In the genomic region with DNA sequence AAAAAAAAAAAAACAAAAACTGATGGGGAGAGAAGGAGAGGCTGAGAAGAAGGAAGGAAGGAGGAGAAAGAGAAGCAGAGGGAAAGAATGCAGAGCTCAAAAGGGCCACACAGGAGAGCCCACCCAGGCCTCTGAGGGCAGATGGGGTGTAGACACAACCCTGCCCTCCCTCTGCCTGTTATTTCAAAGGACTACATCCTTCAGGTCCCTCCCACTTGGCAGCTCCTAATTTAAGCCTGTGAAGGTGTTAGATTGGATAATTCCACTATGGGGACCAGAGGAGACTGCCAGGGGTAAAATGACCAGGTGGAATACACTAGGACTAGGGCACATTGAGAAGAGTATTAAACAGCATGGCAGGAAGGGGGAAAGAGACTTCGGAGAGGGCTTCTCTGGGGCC, we compare ENCODE assay signal across 7 mouse cellular contexts. TPM values are rescaled to one million over a fixed set of nuclear protein-coding genes. Genes with fewer than 3 reads are reported as not detected.
DNase-seq lines count a peak whose midpoint lies in the region; ATAC-seq and TF ChIP-seq lines count a peak whose summit lies in the region.

No protein-coding gene starts in this region.

- H3K27me3 ChIP-seq in lung, embryonic 14.5 days (ENCODE audit: insufficient read depth, low read length), result no peaks in the 10 kb centered on the region
- no peaks in the 10 kb centered on the region for H3K27me3 ChIP-seq in forebrain, embryonic 13.5 days
- no peaks in the 10 kb centered on the region for H3K27me3 ChIP-seq in intestine, embryonic 14.5 days (replicated peaks; ENCODE audit: control insufficient read depth, insufficient read depth, low read length)
- H3K27me3 ChIP-seq in neural tube, embryonic 15.5 days (replicated peaks), result no peaks in the 10 kb centered on the region

- no peak for TF ChIP-seq CTCF in lung, embryonic 14.5 days (IDR thresholded peaks at IDR 0.05; ENCODE audit: low read depth)

- peak overlapping the region; percentile 80 for H3K27ac ChIP-seq in lung, embryonic 14.5 days (ENCODE audit: low read depth)
- peak overlapping the region; percentile 94 for H3K27ac ChIP-seq in forebrain, embryonic 13.5 days
- peak overlapping the region; percentile 54 for H3K27ac ChIP-seq in intestine, embryonic 14.5 days (ENCODE audit: low read depth)
- peak overlapping the region; percentile 74 for H3K27ac ChIP-seq in neural tube, embryonic 15.5 days (replicated peaks)

- no peak for DNase-seq in lung, embryonic 14.5 days
- DNase-seq in lung, postnatal 4 days, result no peak
- DNase-seq in intestine, embryonic 14.5 days (ENCODE audit: low spot score), result no peak
- no peak for DNase-seq in ovary, adult 18-20 months (ENCODE audit: low spot score)
- no peak for DNase-seq in thymus, postnatal 0 days (ENCODE audit: low spot score)

- H3K9me3 ChIP-seq in lung, embryonic 14.5 days (ENCODE audit: low read depth, low read length), result no peaks in the 10 kb centered on the region
- H3K9me3 ChIP-seq in forebrain, embryonic 13.5 days (replicated peaks), result no peaks in the 10 kb centered on the region
- no peaks in the 10 kb centered on the region for H3K9me3 ChIP-seq in intestine, embryonic 14.5 days (ENCODE audit: control insufficient read depth, low read length)
- H3K9me3 ChIP-seq in neural tube, embryonic 15.5 days (replicated peaks), result no peaks in the 10 kb centered on the region

- WGBS in lung, embryonic 14.5 days, result 13% methylated on average over 1 of the region's 1 CpGs
- 5% methylated on average over 1 of the region's 1 CpGs for WGBS in forebrain, embryonic 13.5 days
- 14% methylated on average over 1 of the region's 1 CpGs for WGBS in intestine, embryonic 14.5 days
- 8% methylated on average over 1 of the region's 1 CpGs for WGBS in neural tube, embryonic 15.5 days

- no peaks in the 10 kb centered on the region for H3K36me3 ChIP-seq in lung, embryonic 14.5 days (ENCODE audit: insufficient read depth)
- no peaks in the 10 kb centered on the region for H3K36me3 ChIP-seq in forebrain, embryonic 13.5 days (ENCODE audit: poor library complexity, severe bottlenecking)
- H3K36me3 ChIP-seq in intestine, embryonic 14.5 days (ENCODE audit: control insufficient read depth, insufficient read depth, low read length), result no peaks in the 10 kb centered on the region
- no peaks in the 10 kb centered on the region for H3K36me3 ChIP-seq in neural tube, embryonic 15.5 days

- H3K9ac ChIP-seq in lung, embryonic 14.5 days, result peak overlapping the region; percentile 52; the same call in 1 of the 2 replicates
- peak overlapping the region; percentile 51 for H3K9ac ChIP-seq in forebrain, embryonic 13.5 days
- H3K9ac ChIP-seq in intestine, embryonic 14.5 days (ENCODE audit: low read length), result peak overlapping the region; percentile 44; the same call in 1 of the 2 replicates
- 0 out of 2 replicates have a peak overlapping the region, but pooled peaks have one; percentile 26 for H3K9ac ChIP-seq in neural tube, embryonic 15.5 days (replicated peaks)

- H3K4me1 ChIP-seq in lung, embryonic 14.5 days (ENCODE audit: insufficient read depth), result peaks cover 18% of the 10 kb centered on the region
- peaks cover 41% of the 10 kb centered on the region for H3K4me1 ChIP-seq in forebrain, embryonic 13.5 days
- peaks cover 8% of the 10 kb centered on the region for H3K4me1 ChIP-seq in intestine, embryonic 14.5 days (replicated peaks; ENCODE audit: control insufficient read depth, insufficient read depth, low read length)
- peaks cover 25% of the 10 kb centered on the region for H3K4me1 ChIP-seq in neural tube, embryonic 15.5 days

- ATAC-seq in lung, embryonic 14.5 days (ENCODE audit: insufficient read depth), result 0 out of 2 replicates have a peak, but pooled peaks have one; percentile 3
- peak; percentile 60 for ATAC-seq in forebrain, embryonic 13.5 days
- ATAC-seq in intestine, embryonic 14.5 days (replicated peaks; ENCODE audit: low FRiP score, low TSS enrichment, low read depth), result no peak
- ATAC-seq in neural tube, embryonic 15.5 days (ENCODE audit: low FRiP score), result peak; percentile 16

- peak overlapping the region; percentile 64 for H3K4me2 ChIP-seq in lung, embryonic 14.5 days
- H3K4me2 ChIP-seq in forebrain, embryonic 13.5 days, result peak overlapping the region; percentile 51
- peak overlapping the region; percentile 48 for H3K4me2 ChIP-seq in intestine, embryonic 14.5 days (ENCODE audit: low read length)
- peak overlapping the region; percentile 48 for H3K4me2 ChIP-seq in neural tube, embryonic 15.5 days

- H3K4me3 ChIP-seq in lung, embryonic 14.5 days (ENCODE audit: low read depth, low read length), result peak overlapping the region; percentile 25; the same call in 1 of the 2 replicates
- no peak overlapping the region for H3K4me3 ChIP-seq in forebrain, embryonic 13.5 days
- H3K4me3 ChIP-seq in intestine, embryonic 14.5 days (ENCODE audit: low read depth, low read length), result no peak overlapping the region
- no peak overlapping the region for H3K4me3 ChIP-seq in neural tube, embryonic 15.5 days (replicated peaks)

RNA-seq across cellular contexts. Expression of a gene that starts 37.6 kb away (rescaled TPM):
- 64.2 and 70.7 TPM in 2 replicates for polyA plus RNA-seq in lung, embryonic 14.5 days (2014; fragmentation: Nextera tagmentation; extraction: Ambion mirVana)
- 110 and 114 TPM in 2 replicates for polyA plus RNA-seq in forebrain, embryonic 13.5 days (2015; fragmentation: Nextera tagmentation; extraction: Ambion mirVana)
- polyA plus RNA-seq in intestine, embryonic 14.5 days (2014; fragmentation: Nextera tagmentation; extraction: Ambion mirVana), result 78.2 and 78.3 TPM in 2 replicates
- polyA plus RNA-seq in neural tube, embryonic 15.5 days (2015; fragmentation: Nextera tagmentation; extraction: Ambion mirVana), result 40.7 and 43.2 TPM in 2 replicates
- 10.4 TPM in 2 replicates for polyA plus RNA-seq in thymus, postnatal 0 days (2015; fragmentation: Nextera tagmentation; extraction: Ambion mirVana)
